Mouse (Mus musculus): ENCODE results near the gene Gm973.
"Not testable (repeated sequence)": the region's sequence is repeated elsewhere in the genome, so short reads cannot be mapped to it uniquely, and the experiment has no call there.

The Gm973 gene

GRCm38 (mm10) chr1:59636349-59636748 is 120.3 kb downstream of the Gm973 start:
- no peak for DNase-seq

DNA sequence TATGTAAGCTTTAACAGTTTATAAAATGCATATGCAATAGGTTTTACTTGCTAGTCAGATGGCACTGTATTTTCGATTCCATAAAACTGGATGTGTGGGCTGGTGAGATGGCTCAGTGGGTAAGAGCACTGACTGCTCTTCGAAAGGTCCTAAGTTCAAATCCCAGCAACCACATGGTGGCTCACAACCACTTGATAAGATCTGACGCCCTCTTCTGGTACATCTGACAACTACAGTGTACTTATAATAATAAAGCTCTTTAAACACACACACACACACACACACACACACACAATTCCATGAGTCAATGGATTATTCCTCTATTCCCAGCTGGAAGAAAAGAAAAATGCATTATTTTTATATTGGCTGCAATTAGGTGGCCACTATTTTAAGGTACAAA is 122.3 kb downstream of the Gm973 start:
- no peak for DNase-seq

DNA sequence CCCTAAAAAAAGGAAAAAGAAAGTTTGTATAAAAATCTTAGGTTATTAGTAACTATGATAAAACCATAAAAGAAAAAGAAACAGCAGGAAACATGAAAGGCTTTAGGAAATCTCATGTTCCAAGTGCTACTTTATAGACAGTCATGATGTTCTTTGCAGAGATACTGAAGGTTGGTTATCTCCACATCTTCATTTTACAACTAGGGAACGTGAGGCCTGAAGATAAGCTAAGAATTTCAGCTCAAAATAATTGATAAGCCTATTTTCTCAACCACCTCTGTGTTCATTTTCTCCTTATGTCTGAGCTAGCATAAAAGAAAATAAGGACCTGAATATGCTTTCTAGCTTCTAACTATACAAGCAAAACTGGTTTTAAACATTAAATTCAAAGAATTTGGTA is 126.4 kb downstream of the Gm973 start:
- DNase-seq = no peak

DNA sequence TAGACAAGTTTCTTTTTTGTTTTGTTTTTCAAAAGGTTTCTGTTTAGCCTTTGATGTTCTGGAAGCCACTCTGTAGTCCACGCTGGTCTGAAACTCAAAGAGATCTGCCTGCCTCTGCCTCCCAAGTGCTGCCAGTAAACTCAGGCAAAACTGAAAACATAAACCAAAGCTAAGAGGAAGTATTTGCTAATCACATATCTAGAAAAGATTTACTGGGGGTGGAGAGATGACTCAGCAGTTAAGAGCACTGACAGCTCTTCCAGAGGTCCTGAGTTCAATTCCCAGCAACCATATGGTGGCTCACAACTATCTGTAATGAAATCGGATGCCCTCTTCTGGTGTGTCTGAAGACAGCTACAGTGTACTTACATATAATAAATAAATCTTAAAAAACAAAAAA is 130.4 kb downstream of the Gm973 start:
- DNase-seq = not testable (repeated sequence)

DNA sequence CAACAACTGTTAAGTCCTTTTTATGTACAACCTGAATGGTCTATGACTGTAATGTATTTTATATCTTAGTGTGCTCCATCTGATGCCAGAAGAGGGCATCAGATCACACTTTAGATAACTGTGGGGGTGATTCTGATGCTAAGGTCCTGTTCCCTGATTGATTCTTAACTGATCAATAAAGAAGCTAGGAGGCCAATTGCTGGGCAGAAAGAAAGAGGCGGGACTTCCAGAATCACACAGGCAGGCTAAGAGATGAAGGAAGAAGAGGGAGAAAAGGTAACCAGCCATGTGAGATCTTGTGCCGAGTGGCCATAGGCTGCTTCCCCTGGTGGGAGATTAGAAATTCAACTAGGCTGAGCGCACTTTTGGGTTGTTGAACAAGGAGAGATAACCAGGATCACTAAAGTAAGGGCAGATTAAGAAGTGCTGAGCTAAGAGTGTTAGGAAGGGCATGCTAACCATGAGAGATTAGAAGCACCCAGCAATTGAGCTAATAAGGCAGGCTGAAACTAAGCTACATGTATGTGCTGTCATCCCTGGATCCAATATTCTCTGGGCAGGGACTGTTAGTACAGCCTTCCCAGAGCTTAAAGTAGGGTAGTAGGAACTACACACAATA is 135.2 kb downstream of the Gm973 start:
- DNase-seq = no peak

DNA sequence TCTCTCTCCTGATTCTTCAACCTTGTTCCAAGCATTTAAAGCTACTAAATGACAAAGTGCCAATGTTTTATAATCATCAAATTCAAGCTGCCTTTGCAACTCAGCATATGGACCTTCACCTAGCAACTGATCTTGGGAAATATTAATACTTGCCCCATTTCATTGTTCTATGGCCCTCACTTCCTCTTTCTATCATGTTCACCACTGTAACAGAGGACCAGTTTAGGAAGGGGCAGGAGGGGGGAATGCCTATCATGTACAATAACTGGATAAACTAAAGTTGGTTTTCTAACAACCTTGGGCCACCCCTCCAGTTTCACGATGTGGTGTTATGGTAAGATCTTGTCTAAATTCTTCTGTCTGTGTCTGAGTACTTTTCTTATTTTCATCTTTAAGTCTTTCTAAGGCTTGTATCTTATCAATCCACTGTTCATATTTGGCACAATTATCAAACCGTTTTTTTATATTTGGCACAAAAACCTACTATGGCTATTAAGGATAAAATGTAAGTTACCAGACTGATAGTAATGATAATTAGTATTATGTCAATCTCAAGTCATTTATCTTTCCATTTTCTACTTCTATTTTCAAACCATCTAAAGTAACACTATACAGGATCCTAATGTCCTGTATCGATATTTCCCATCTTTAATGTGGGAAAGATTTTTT is 137.3 kb downstream of the Gm973 start:
- no peak for DNase-seq

GRCm38 (mm10) chr1:59656244-59657171 is 140.4 kb downstream of the Gm973 start:
- no peak for DNase-seq

- no peak for DNase-seq
These were observed 147.5 kb downstream of the Gm973 start for GRCm38 (mm10) chr1:59663456-59664135.

DNA sequence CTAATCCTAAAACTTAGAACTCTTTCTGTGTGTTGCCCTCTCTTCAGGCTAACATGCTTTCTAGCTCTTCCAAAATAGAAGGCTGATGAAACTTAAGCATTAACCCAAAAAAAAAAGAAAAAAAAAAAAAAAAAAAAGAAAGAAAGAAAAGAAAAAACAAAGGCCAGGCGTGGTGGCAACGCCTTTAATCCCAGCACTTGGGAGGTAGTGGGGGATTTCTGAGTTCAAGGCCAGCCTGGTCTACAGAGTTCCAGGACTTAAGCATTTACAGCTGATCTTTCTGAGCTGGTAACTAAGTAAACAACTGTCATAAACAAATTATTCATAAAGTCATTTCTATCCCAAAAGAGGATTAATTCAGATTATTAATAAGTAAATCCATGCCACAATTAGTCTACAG is 152.8 kb downstream of the Gm973 start:
- no peak for DNase-seq

DNA sequence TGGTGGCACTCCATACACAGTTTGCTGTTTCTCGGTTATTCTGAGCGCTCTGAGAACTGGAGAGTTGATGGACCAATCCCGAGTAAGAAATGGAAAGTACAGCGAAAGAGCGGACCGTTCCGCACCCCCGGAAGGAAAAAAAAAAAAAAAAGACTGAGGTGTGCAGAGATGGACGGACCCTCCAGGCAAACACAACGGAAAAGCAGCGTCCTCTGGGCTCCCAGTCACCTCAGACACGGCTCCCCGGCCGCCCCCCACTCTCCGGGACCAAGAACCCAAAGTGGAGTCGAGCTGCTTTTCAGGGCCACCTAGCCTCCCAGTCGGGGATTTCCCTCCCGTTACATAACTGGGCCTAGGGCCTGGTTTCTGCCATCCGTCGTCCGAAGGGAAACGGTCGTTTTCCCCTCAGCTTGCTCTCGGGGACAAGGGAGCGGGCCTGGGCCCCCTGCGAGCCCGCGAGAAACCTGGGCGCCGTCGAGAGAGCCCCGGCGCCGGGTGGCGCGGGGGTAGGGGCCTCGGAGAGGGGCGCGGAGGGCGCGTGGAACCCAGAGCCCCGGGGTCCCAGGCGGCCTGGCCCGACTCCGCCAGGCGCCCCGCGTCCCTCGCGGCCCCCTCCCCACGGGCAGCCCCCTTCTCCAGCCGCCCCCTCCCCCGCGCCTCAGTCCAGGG is 154.0 kb downstream of the Gm973 start:
- peak; percentile 48 for DNase-seq

- DNase-seq = peak; percentile 89
These were observed 154.6 kb downstream of the Gm973 start, which contains the start of gene Sumo1 for GRCm38 (mm10) chr1:59670641-59671168. Gene Sumo1 (minus strand): TSS chr1:59670834.

- no peak for DNase-seq
These were observed 157.6 kb downstream of the Gm973 start for GRCm38 (mm10) chr1:59673661-59674060.

GRCm38 (mm10) chr1:59683926-59684818 is 168.1 kb downstream of the Gm973 start:
- no peak for DNase-seq

- DNase-seq = peak; percentile 96
These were observed 169.0 kb downstream of the Gm973 start, which contains the start of gene Nop58 for GRCm38 (mm10) chr1:59684819-59685755. Gene Nop58 (plus strand): TSS chr1:59684971.

All from kidney, adult 9 months (tissue).